Mouse (Mus musculus): ENCODE data around the gene Gm9736.

DNA sequence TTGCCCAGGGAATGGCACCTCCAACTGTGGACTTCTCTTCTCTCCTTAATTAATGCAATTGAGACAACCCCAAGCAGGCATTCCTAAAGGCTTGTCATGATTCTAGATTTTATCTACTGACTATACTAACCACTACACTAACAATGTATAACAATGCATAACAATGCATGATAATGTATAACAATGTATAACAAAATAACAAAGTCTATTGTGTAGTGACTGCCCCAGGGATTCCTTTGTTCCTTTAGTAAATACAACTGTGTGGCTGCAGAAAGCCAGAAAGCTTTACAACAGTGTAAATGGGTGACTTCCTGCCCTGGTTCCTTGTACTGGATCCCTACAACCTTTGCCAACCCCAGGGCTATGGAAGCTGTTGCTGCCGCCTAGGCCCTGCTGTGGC is 15.2 kb downstream of the Gm9736 start:
- TF ChIP-seq GATA1 (IDR thresholded peaks at IDR 0.05; ENCODE audit: borderline replicate concordance, low read length) (no peak), FLI1 (IDR thresholded peaks at IDR 0.05; ENCODE audit: low read length) (no peak)

Data from megakaryocyte, embryonic 14.5 days (primary cell).